Mouse (Mus musculus): ENCODE data around the gene Wnk1. TPM values are rescaled to one million over a fixed set of nuclear protein-coding genes. Genes with fewer than 3 reads are reported as not detected.

Gene Wnk1
- polyA plus RNA-seq, 1 experiment from 2014 or later, result 94.9 TPM

DNA sequence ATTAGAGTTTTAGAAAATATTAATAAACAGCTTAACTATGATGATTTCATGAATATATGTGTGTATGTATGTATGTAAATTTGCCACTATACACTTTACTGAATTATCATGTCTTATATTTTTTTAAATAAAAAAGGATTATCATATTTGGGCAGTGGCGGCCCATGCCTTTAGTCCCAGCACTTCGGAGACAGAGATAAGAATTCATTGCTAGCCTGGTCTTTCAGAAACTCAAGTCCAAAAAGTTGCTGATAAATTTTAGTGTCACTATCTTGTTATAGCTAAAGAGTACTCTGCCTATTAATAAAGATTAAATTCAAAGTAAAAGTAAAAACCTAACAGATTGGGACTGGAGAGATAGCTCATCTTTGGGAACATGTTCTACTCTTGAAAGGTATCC lies 18.8 kb downstream of the Wnk1 start:
- Histone ChIP-seq H3K27ac (replicated peaks in 1 of 2; ENCODE audit: control insufficient read depth in 1 of 2, insufficient read depth in 1 of 2, low read depth in 2 of 2, low read length in 2 of 2) (no peak overlapping the region), H3K4me3 (ENCODE audit: control insufficient read depth in 1 of 2, insufficient read depth in 1 of 2, low read depth in 1 of 2, low read length in 2 of 2) (no peak overlapping the region), H3K27me3 (ENCODE audit: control insufficient read depth, insufficient read depth, low read length) (no peaks in the 10 kb centered on the region), H3K9ac (ENCODE audit: low read length) (no peak overlapping the region), H3K9me3 (ENCODE audit: control insufficient read depth, low read length) (no peaks in the 10 kb centered on the region), H3K4me1 (ENCODE audit: control insufficient read depth in 2 of 2, insufficient read depth in 2 of 2, low read length in 2 of 2) (peaks cover 0 to 2% of the 10 kb centered on the region in 2 experiments; a peak in 2 of 4 replicates), H3K36me3 (ENCODE audit: control insufficient read depth, insufficient read depth, low read length) (no peaks in the 10 kb centered on the region), H3K4me2 (ENCODE audit: low read length) (no peak overlapping the region)
- 82% methylated on average over 2 of the region's 2 CpGs for WGBS
- no peak for ATAC-seq (ENCODE audit: insufficient number of reproducible peaks, insufficient read depth, low FRiP score, low read depth)

DNA sequence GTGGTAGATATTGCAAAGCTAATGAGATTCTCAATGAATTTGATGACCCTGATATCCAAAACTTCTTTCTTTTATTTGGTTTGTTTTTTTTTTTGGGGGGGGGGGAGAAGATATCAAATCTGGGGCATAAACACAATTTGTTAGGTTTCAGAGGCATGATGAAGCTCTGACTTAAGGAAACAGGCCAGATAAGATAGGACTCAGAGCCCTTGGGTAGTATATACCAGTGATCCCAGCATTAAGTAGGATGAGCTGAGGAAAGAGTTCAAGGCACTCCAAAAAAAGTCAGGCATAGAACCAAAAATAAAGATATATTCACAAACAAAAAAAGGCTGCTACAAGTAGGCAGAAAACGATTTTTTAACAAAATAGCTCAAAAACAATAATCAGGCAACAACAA lies 25.3 kb downstream of the Wnk1 start:
- 55% methylated on average over 1 of the region's 1 CpGs for WGBS
- no peak overlapping the region for H3K9ac ChIP-seq (ENCODE audit: low read length)
- no peaks in the 10 kb centered on the region for H3K4me1 ChIP-seq (ENCODE audit: control insufficient read depth in 2 of 2, insufficient read depth in 2 of 2, low read length in 2 of 2)

GRCm38 (mm10) chr6:120011440-120011839 lies 27.0 kb downstream of the Wnk1 start:
- no peak overlapping the region for H3K4me3 ChIP-seq (ENCODE audit: control insufficient read depth in 1 of 2, insufficient read depth in 1 of 2, low read depth in 1 of 2, low read length in 2 of 2)
- WGBS, result 83% methylated on average over 1 of the region's 1 CpGs
- H3K4me2 ChIP-seq (ENCODE audit: low read length), result no peak overlapping the region
- H3K36me3 ChIP-seq (ENCODE audit: control insufficient read depth, insufficient read depth, low read length), result no peaks in the 10 kb centered on the region
- no peak for ATAC-seq (ENCODE audit: insufficient number of reproducible peaks, insufficient read depth, low FRiP score, low read depth)
- no peak overlapping the region for H3K9ac ChIP-seq (ENCODE audit: low read length)
- H3K27ac ChIP-seq (replicated peaks in 1 of 2; ENCODE audit: control insufficient read depth in 1 of 2, insufficient read depth in 1 of 2, low read depth in 2 of 2, low read length in 2 of 2), result no peak overlapping the region
- no peaks in the 10 kb centered on the region for H3K27me3 ChIP-seq (ENCODE audit: control insufficient read depth, insufficient read depth, low read length)
- H3K9me3 ChIP-seq (ENCODE audit: control insufficient read depth, low read length), result no peaks in the 10 kb centered on the region
- no peaks in the 10 kb centered on the region for H3K4me1 ChIP-seq (ENCODE audit: control insufficient read depth in 2 of 2, insufficient read depth in 2 of 2, low read length in 2 of 2)

More for the DNA sequence above, 25.3 kb downstream of the Wnk1 start:
- Histone ChIP-seq H3K27me3 (ENCODE audit: control insufficient read depth, insufficient read depth, low read length) (no peaks in the 10 kb centered on the region), H3K4me3 (ENCODE audit: control insufficient read depth in 1 of 2, insufficient read depth in 1 of 2, low read depth in 1 of 2, low read length in 2 of 2) (no peak overlapping the region), H3K4me2 (ENCODE audit: low read length) (no peak overlapping the region), H3K27ac (replicated peaks in 1 of 2; ENCODE audit: control insufficient read depth in 1 of 2, insufficient read depth in 1 of 2, low read depth in 2 of 2, low read length in 2 of 2) (no peak overlapping the region), H3K9me3 (ENCODE audit: control insufficient read depth, low read length) (no peaks in the 10 kb centered on the region), H3K36me3 (ENCODE audit: control insufficient read depth, insufficient read depth, low read length) (no peaks in the 10 kb centered on the region)
- no peak for ATAC-seq (ENCODE audit: insufficient number of reproducible peaks, insufficient read depth, low FRiP score, low read depth)

- H3K4me3 ChIP-seq (ENCODE audit: control insufficient read depth in 1 of 2, insufficient read depth in 1 of 2, low read depth in 1 of 2, low read length in 2 of 2), result no peak overlapping the region
- no peaks in the 10 kb centered on the region for H3K27me3 ChIP-seq (ENCODE audit: control insufficient read depth, insufficient read depth, low read length)
- H3K4me1 ChIP-seq (ENCODE audit: control insufficient read depth in 2 of 2, insufficient read depth in 2 of 2, low read length in 2 of 2), result no peaks in the 10 kb centered on the region
- 44% methylated on average over 1 of the region's 1 CpGs for WGBS
- no peak for ATAC-seq (ENCODE audit: insufficient number of reproducible peaks, insufficient read depth, low FRiP score, low read depth)
- H3K9me3 ChIP-seq (ENCODE audit: control insufficient read depth, low read length), result no peaks in the 10 kb centered on the region
- no peak overlapping the region for H3K4me2 ChIP-seq (ENCODE audit: low read length)
- no peak overlapping the region for H3K9ac ChIP-seq (ENCODE audit: low read length)
- H3K27ac ChIP-seq (replicated peaks in 1 of 2; ENCODE audit: control insufficient read depth in 1 of 2, insufficient read depth in 1 of 2, low read depth in 2 of 2, low read length in 2 of 2), result no peak overlapping the region
- no peaks in the 10 kb centered on the region for H3K36me3 ChIP-seq (ENCODE audit: control insufficient read depth, insufficient read depth, low read length)
Measured at GRCm38 (mm10) chr6:120011001-120011400, 27.5 kb downstream of the Wnk1 start.

DNA sequence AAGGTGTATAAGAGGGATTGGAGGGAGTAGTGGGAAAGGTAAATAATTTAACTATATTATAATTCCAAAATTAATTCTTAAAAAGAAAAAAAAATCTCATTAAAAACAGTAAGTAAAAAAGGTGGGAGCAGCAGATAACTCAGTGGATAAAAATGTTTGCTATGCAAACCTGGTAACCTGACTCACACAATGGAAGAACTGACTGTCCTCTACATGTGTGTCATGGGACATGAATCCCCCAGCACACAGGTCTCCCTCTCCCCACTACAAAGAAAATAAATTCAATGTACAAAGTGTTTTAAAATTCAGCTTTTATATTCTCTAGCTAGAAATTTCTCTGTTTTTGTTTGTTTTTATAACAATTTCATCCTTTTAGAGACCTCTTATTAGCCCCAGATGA lies 27.9 kb downstream of the Wnk1 start:
- Histone ChIP-seq H3K27me3 (ENCODE audit: control insufficient read depth, insufficient read depth, low read length) (no peaks in the 10 kb centered on the region), H3K9me3 (ENCODE audit: control insufficient read depth, low read length) (no peaks in the 10 kb centered on the region), H3K4me3 (ENCODE audit: control insufficient read depth in 1 of 2, insufficient read depth in 1 of 2, low read depth in 1 of 2, low read length in 2 of 2) (no peak overlapping the region), H3K27ac (replicated peaks in 1 of 2; ENCODE audit: control insufficient read depth in 1 of 2, insufficient read depth in 1 of 2, low read depth in 2 of 2, low read length in 2 of 2) (no peak overlapping the region), H3K4me2 (ENCODE audit: low read length) (no peak overlapping the region), H3K36me3 (ENCODE audit: control insufficient read depth, insufficient read depth, low read length) (no peaks in the 10 kb centered on the region), H3K4me1 (ENCODE audit: control insufficient read depth in 2 of 2, insufficient read depth in 2 of 2, low read length in 2 of 2) (no peaks in the 10 kb centered on the region), H3K9ac (ENCODE audit: low read length) (no peak overlapping the region)
- no peak for ATAC-seq (ENCODE audit: insufficient number of reproducible peaks, insufficient read depth, low FRiP score, low read depth)

DNA sequence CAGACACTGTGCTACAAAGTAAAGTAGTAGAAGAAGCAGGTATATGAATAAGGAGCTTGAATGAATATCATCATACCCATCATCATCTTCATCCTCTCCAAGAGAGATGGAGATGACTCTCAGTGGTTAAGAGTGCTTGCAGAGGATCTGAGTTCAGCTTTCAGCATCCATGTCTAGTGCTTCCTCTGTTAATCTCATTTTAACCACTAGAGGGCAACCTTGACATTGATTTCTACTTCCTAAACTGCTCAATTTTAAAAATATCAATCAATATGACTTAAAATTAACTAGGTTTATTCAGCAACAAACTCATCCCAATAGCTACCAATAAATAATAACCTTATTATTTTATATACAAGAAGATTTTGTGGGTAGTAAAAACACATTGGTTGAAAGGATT lies 36.8 kb downstream of the Wnk1 start:
- no peak overlapping the region for H3K27ac ChIP-seq (replicated peaks in 1 of 2; ENCODE audit: control insufficient read depth in 1 of 2, insufficient read depth in 1 of 2, low read depth in 2 of 2, low read length in 2 of 2)
- no peak overlapping the region for H3K4me3 ChIP-seq (ENCODE audit: control insufficient read depth in 1 of 2, insufficient read depth in 1 of 2, low read depth in 1 of 2, low read length in 2 of 2)
- no peak for ATAC-seq (ENCODE audit: insufficient number of reproducible peaks, insufficient read depth, low FRiP score, low read depth)
- H3K9me3 ChIP-seq (ENCODE audit: control insufficient read depth, low read length), result no peaks in the 10 kb centered on the region
- no peak overlapping the region for H3K9ac ChIP-seq (ENCODE audit: low read length)
- peaks cover 0 to 4% of the 10 kb centered on the region in 2 experiments; a peak in 1 of 4 replicates for H3K4me1 ChIP-seq (ENCODE audit: control insufficient read depth in 2 of 2, insufficient read depth in 2 of 2, low read length in 2 of 2)
- H3K36me3 ChIP-seq (ENCODE audit: control insufficient read depth, insufficient read depth, low read length), result peaks cover 16% of the 10 kb centered on the region
- H3K27me3 ChIP-seq (ENCODE audit: control insufficient read depth, insufficient read depth, low read length), result no peaks in the 10 kb centered on the region
- no peak overlapping the region for H3K4me2 ChIP-seq (ENCODE audit: low read length)

DNA sequence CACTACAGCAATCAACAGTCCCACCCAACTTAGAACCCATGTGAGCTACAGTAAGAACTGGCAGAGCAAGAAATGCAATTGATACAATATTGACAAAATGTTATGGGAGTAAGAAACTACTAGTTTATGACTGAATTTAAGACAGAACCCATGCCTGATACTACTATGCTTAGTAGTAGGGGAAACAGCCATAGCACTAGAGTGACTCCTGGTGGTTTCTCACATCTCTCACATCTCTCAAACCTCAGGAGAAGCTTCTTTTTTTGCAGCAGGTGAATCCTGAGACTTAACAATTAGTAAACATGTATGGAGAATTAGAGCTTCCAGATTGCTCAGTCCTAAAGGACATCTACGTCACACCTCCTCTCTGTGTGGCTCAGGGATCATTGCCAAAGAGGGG lies 42.0 kb downstream of the Wnk1 start:
- H3K36me3 ChIP-seq (ENCODE audit: control insufficient read depth, insufficient read depth, low read length), result peaks cover 21% of the 10 kb centered on the region
- no peak for ATAC-seq (ENCODE audit: insufficient number of reproducible peaks, insufficient read depth, low FRiP score, low read depth)
- no peaks in the 10 kb centered on the region for H3K27me3 ChIP-seq (ENCODE audit: control insufficient read depth, insufficient read depth, low read length)
- no peaks in the 10 kb centered on the region for H3K9me3 ChIP-seq (ENCODE audit: control insufficient read depth, low read length)
- H3K4me1 ChIP-seq (ENCODE audit: control insufficient read depth in 2 of 2, insufficient read depth in 2 of 2, low read length in 2 of 2), result peaks cover 0 to 6% of the 10 kb centered on the region in 2 experiments; a peak in 1 of 4 replicates
- no peak overlapping the region for H3K4me3 ChIP-seq (ENCODE audit: control insufficient read depth in 1 of 2, insufficient read depth in 1 of 2, low read depth in 1 of 2, low read length in 2 of 2)
- 62% methylated on average over 1 of the region's 1 CpGs for WGBS
- H3K4me2 ChIP-seq (ENCODE audit: low read length), result no peak overlapping the region
- no peak overlapping the region for H3K9ac ChIP-seq (ENCODE audit: low read length)
- H3K27ac ChIP-seq (replicated peaks in 1 of 2; ENCODE audit: control insufficient read depth in 1 of 2, insufficient read depth in 1 of 2, low read depth in 2 of 2, low read length in 2 of 2), result no peak overlapping the region

DNA sequence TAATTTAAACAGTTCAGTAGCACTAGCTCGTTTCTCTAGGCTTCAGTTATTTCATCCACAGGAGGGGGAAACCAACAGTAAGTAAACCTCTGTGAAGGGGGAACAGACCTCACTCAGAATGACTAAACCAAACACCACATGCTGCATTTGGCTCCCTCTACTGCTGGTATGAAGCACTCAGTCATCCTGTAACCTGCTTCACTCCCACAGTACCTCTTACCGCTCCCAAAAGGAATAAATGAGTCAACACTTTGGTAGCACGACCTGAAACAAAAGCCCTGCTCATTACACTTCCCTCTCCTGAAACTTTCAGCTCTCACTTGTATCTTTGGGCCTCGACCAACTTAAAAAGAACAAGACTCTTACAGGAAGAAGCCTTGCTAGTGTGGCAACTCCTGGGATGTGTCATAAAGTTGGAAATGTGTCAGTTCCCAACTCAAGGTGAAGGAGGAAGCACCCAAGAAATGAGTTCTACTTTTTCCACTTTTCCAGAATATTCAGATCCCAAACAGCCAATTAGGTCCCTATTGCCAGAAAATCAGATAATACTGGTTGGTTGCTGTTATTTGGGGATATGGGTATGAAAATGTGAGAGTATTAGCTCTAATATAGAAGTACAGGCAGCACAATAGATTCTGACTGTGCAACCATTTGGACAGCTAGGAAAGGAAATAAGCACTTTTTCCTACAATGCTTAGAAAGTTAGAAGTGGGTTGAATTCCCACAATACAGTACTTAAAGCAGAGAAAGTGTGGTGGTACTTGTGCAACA lies 114.1 kb downstream of the Wnk1 start:
- H3K27me3 ChIP-seq (ENCODE audit: control insufficient read depth, insufficient read depth, low read length), result no peaks in the 10 kb centered on the region
- H3K4me3 ChIP-seq (ENCODE audit: control insufficient read depth in 1 of 2, insufficient read depth in 1 of 2, low read depth in 1 of 2, low read length in 2 of 2), result no peak overlapping the region
- H3K4me1 ChIP-seq (ENCODE audit: control insufficient read depth in 2 of 2, insufficient read depth in 2 of 2, low read length in 2 of 2), result no peaks in the 10 kb centered on the region
- peaks cover 97% of the 10 kb centered on the region for H3K36me3 ChIP-seq (ENCODE audit: control insufficient read depth, insufficient read depth, low read length)
- no peak overlapping the region for H3K9ac ChIP-seq (ENCODE audit: low read length)
- ATAC-seq (ENCODE audit: insufficient number of reproducible peaks, insufficient read depth, low FRiP score, low read depth), result no peak
- no peak overlapping the region for H3K4me2 ChIP-seq (ENCODE audit: low read length)
- no peaks in the 10 kb centered on the region for H3K9me3 ChIP-seq (ENCODE audit: control insufficient read depth, low read length)
- WGBS, result 36% methylated on average over 4 of the region's 4 CpGs
- H3K27ac ChIP-seq (replicated peaks in 1 of 2; ENCODE audit: control insufficient read depth in 1 of 2, insufficient read depth in 1 of 2, low read depth in 2 of 2, low read length in 2 of 2), result no peak overlapping the region
